Mouse (Mus musculus): ENCODE measurements around the gene Marcks. TPM values are rescaled to one million over a fixed set of nuclear protein-coding genes. Genes with fewer than 3 reads are reported as not detected.
"Not testable (repeated sequence)": the region's sequence is repeated elsewhere in the genome, so short reads cannot be mapped to it uniquely, and the experiment has no call there.

Gene Marcks
- polyA plus RNA-seq, 1 experiment from 2014 or later = 410 TPM

DNA sequence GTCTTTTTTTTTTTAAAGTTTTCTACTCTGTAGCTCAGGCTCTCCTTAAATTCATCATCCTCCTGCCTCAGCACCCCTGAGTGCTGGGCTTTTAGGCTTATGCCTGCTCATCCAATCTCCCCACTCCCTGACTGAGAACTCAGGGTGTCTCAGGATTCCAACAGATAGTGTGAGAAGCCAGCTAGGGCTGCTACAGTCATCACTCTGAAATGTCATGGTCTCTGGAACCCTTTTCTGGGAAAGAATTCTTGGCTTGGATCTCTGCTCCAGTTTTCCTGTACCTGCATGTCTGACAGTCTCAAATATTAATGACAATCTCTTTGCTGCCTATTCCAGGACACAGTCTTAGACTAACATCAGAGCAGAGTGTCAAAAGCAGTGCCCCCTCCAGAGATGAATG is 45.4 kb downstream of the Marcks start:
- no peaks in the 10 kb centered on the region for H3K9me3 ChIP-seq (ENCODE audit: control insufficient read depth, low read length)
- H3K4me1 ChIP-seq (ENCODE audit: control insufficient read depth, insufficient read depth, low read length) = no peaks in the 10 kb centered on the region
- ATAC-seq (ENCODE audit: low FRiP score) = no peak
- H3K4me2 ChIP-seq = no peak overlapping the region
- H3K36me3 ChIP-seq (ENCODE audit: control insufficient read depth, insufficient read depth, low read length) = no peaks in the 10 kb centered on the region
- H3K4me3 ChIP-seq (ENCODE audit: low read depth, low read length) = no peak overlapping the region
- no peak overlapping the region for H3K27ac ChIP-seq (ENCODE audit: low read depth, low read length)
- H3K9ac ChIP-seq (ENCODE audit: low read length) = no peak overlapping the region
- no peak for DNase-seq (ENCODE audit: low spot score, missing footprints)
- H3K27me3 ChIP-seq (ENCODE audit: control insufficient read depth, insufficient read depth, low read length) = no peaks in the 10 kb centered on the region

DNA sequence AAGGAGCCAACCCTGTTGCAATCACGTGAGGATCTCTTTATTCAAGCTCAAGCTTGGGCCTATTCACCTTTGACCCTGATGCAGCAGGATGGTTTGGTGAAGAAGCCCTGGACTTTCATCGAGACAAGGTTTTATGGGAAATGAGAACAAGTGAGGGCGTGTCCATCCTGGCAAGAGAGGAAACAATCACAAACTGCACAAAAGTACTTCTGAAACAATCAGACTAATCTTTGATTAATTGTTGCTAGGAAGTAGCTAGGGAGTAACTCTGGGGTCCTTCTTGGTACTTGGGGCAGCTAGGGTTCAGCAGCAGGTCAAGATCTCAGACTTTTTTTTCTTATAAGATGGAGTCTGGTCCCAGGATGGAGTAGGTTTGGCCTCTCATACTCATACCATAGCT is 48.3 kb downstream of the Marcks start:
- Histone ChIP-seq H3K4me1 (ENCODE audit: control insufficient read depth, insufficient read depth, low read length) (no peaks in the 10 kb centered on the region), H3K9ac (ENCODE audit: low read length) (no peak overlapping the region), H3K4me3 (ENCODE audit: low read depth, low read length) (no peak overlapping the region), H3K9me3 (ENCODE audit: control insufficient read depth, low read length) (no peaks in the 10 kb centered on the region), H3K4me2 (no peak overlapping the region), H3K27me3 (ENCODE audit: control insufficient read depth, insufficient read depth, low read length) (no peaks in the 10 kb centered on the region), H3K36me3 (ENCODE audit: control insufficient read depth, insufficient read depth, low read length) (no peaks in the 10 kb centered on the region), H3K27ac (ENCODE audit: low read depth, low read length) (no peak overlapping the region)
- 81% methylated on average over 3 of the region's 3 CpGs for WGBS
- DNase-seq (ENCODE audit: low spot score, missing footprints) = no peak
- no peak for ATAC-seq (ENCODE audit: low FRiP score)

DNA sequence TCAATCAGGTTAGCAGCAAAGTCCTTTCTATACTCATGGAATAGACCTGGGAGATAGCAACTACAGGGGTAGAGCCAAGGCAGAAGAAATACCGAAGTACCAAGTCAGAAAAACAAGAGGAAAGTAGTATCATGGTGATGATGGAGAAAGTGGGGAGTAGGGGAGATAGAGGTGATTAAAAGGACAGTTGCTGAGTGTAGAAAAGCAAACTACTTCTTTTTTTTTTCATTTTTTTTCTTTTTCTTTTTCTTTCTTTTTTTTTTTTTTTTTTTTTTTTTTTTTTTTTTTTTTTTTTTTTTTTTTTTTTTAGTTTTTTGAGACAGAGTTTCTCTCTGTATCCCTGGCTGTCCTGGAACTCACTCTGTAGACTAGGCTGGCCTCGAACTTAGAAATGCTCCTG is 54.6 kb downstream of the Marcks start:
- H3K36me3 ChIP-seq (ENCODE audit: control insufficient read depth, insufficient read depth, low read length); H3K9me3 ChIP-seq (ENCODE audit: control insufficient read depth, low read length); DNase-seq (ENCODE audit: low spot score, missing footprints); H3K27ac ChIP-seq (ENCODE audit: low read depth, low read length); H3K4me2 ChIP-seq; H3K4me1 ChIP-seq (ENCODE audit: control insufficient read depth, insufficient read depth, low read length); H3K4me3 ChIP-seq (ENCODE audit: low read depth, low read length); H3K27me3 ChIP-seq (ENCODE audit: control insufficient read depth, insufficient read depth, low read length); H3K9ac ChIP-seq (ENCODE audit: low read length); ATAC-seq (ENCODE audit: low FRiP score): not testable (repeated sequence)
- WGBS = 89% methylated on average over 2 of the region's 2 CpGs

Other genes with a start within 250 kb of the Marcks start
- 428 and 440 TPM in 2 replicates for gene Hdac2, start 164.4 kb downstream of the Marcks start, polyA plus RNA-seq (2014; fragmentation: Nextera tagmentation; extraction: Ambion mirVana)

Measured in midbrain, embryonic 11.5 days (tissue).